Mouse (Mus musculus) CH12.LX (cell line): ENCODE data around the gene Gm11037.

Experiments used
- CTCF ChIP-seq, 2 experiments: IDR thresholded peaks in 1 of 2; conservative IDR thresholded peaks in 1 of 2; 2 replicates each; pipeline ENCODE4 v1.5.1; 2011 to 2012; ENCODE audit warnings: low read depth in 2 of 2, low read length in 2 of 2, improper control_type of control experiment in 1 of 2, inconsistent platforms in 1 of 2, mild to moderate bottlenecking in 1 of 2, moderate library complexity in 1 of 2
- HCFC1 ChIP-seq: IDR thresholded peaks from 2 replicates; pipeline ENCODE4 v1.6.1; 2012; ENCODE audit warnings: low read depth, mild to moderate bottlenecking, inconsistent platforms, low read length, improper control_type of control experiment
- KAT2A ChIP-seq: IDR thresholded peaks from 2 replicates; pipeline ENCODE4 v1.6.1; 2012; ENCODE audit warnings: low read length, improper control_type of control experiment, inconsistent platforms; ENCODE audit not compliant: insufficient replicate concordance
- MAX ChIP-seq: IDR thresholded peaks from 2 replicates; pipeline ENCODE4 v1.6.1; 2011; ENCODE audit warnings: low read length, improper control_type of control experiment
- POLR2A ChIP-seq: IDR thresholded peaks from 2 replicates; pipeline ENCODE4 v1.6.1; 2011; ENCODE audit warnings: low read depth, mild to moderate bottlenecking, improper control_type of control experiment, low read length
- TBP ChIP-seq: conservative IDR thresholded peaks from 2 replicates; pipeline ENCODE4 v1.6.1; 2011; ENCODE audit warnings: low read depth, low read length, improper control_type of control experiment

- no peak for TF ChIP-seq TBP
- TF ChIP-seq CTCF (conservative IDR thresholded peaks at IDR 0.05 in 1 of 2, IDR thresholded peaks at IDR 0.05 in 1 of 2; ENCODE audit: low read depth in 2 of 2, low read length in 2 of 2), result no peak
- TF ChIP-seq POLR2A, result no peak
- no peak for TF ChIP-seq KAT2A
- TF ChIP-seq MAX, result no peak
- TF ChIP-seq HCFC1, result no peak
Observed at GRCm38 (mm10) chr2:131089634-131090033, 43.7 kb upstream of the Gm11037 start.
